Mouse (Mus musculus): ENCODE measurements around the gene Nemp2. TPM values are rescaled to one million over a fixed set of nuclear protein-coding genes. Genes with fewer than 3 reads are reported as not detected.

The Nemp2 gene
- 54.9 TPM for polyA plus RNA-seq (2017; shearing (Covaris generic))

DNA sequence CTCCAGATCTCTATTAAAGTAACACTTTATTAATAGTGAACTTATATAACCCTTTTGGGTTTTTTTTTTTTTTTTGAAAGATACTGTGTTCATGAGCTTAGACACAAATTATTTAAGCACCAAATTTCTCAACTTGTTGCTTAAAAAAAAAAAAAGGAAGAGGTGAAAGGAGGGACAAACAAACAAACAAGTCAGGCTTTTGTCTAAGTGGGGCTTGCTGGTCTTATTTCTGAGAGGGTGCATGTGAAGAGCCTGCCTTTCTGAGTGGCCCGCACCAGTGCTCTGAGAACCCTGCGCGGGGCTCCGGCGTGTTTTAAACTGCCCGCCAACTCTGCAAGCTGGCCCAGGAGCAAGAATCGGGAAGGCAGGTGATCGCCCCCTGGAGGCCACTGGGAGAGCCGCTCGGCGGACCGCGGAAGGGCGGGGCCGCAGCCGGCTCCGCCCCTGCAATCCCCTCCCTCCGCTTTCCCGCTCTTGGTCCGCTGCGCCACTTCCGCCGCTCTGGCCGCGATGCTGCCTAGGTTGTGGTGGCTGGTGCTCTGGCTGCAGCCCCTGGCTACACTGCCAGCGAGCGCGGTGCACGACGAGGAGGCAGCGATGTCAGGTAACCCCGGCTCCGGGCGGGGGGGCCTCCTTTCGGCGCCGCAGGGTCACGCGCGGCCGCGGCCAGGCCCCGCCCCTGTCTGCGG, at the start of gene Nemp2:
TSS of gene Nemp2 (plus strand) at position 456 of the 689 bp plus-strand sequence.

Other genes starting within 250 kb of the Nemp2 start
- gene Nab1, start 130.0 kb upstream of the Nemp2 start, polyA plus RNA-seq (2017; shearing (Covaris generic)) = 304 TPM
- gene Mfsd6, start 96.8 kb downstream of the Nemp2 start, polyA plus RNA-seq (2017; shearing (Covaris generic)) = 109 TPM
- gene Inpp1, start 187.0 kb downstream of the Nemp2 start, polyA plus RNA-seq (2017; shearing (Covaris generic)) = 155 TPM
- gene Hibch, start 214.2 kb downstream of the Nemp2 start, polyA plus RNA-seq (2017; shearing (Covaris generic)) = 15.3 TPM